Mouse (Mus musculus) heart, adult 8-10 months (tissue): ENCODE results near the gene Muc16. TPM values are rescaled to one million over a fixed set of nuclear protein-coding genes. Genes with fewer than 3 reads are reported as not detected.

Experiments
- DNase-seq: peaks from one replicate; pipeline ENCODE4 v3.0.0; 2022; ENCODE audit warnings: low spot score
- microRNA-seq: library from miRNA; unstranded; fragments of <30 nt; microRNA quantifications from one replicate; pipeline ENCODE4 v1.2.0, GENCODE M21; 2022
- total RNA-seq, 4 experiments: library from RNA; stranded (reverse); gene quantifications; 2 replicates each; pipeline ENCODE4 v1.2.4; 2022

Muc16 gene
- total RNA-seq = 10 to 100 TPM in 1 of 4 experiments, 1 to 10 TPM in 3; 6.3 to 11.5 (median 9.4) TPM

- no peak for DNase-seq
Measured at GRCm38 (mm10) chr9:18674480-18675154, at the start of gene Muc16. Gene Muc16, minus strand, starts transcription at chr9:18674530.

- DNase-seq = no peak
Measured at GRCm38 (mm10) chr9:18722712-18723099, 48.4 kb upstream of the Muc16 start.

- no peak for DNase-seq
Measured at GRCm38 (mm10) chr9:18721931-18722711, 47.8 kb upstream of the Muc16 start.

- DNase-seq = no peak
Measured at GRCm38 (mm10) chr9:18721011-18721410, 46.7 kb upstream of the Muc16 start.

GRCm38 (mm10) chr9:18705628-18706027 is 31.3 kb upstream of the Muc16 start:
- DNase-seq = no peak

- no peak for DNase-seq
Measured at GRCm38 (mm10) chr9:18598366-18598765, 76.0 kb downstream of the Muc16 start.

- no peak for DNase-seq
Measured at GRCm38 (mm10) chr9:18508098-18508497, 166.2 kb downstream of the Muc16 start.

GRCm38 (mm10) chr9:18478168-18478567 is 196.2 kb downstream of the Muc16 start, which contains the start of the genes Zfp558 and Mbd3l1:
Gene Zfp558, minus strand, starts transcription at chr9:18478268.
Gene Mbd3l1, plus strand, starts transcription at chr9:18478359.
- no peak for DNase-seq

GRCm38 (mm10) chr9:18473324-18474128 is 200.8 kb downstream of the Muc16 start:
- peak; percentile 67 for DNase-seq

- DNase-seq = no peak
Measured at GRCm38 (mm10) chr9:18468005-18468404, 206.3 kb downstream of the Muc16 start.

- no peak for DNase-seq
Measured at GRCm38 (mm10) chr9:18467350-18467749, 207.0 kb downstream of the Muc16 start.

- no peak for DNase-seq
Measured at GRCm38 (mm10) chr9:18456520-18456919, 217.8 kb downstream of the Muc16 start.

Small RNA genes lying within 50 kb of the gene (microRNA-seq; reads per million reads assigned to microRNA genes)
- gene Gm22854 = not detected

Other genes starting within 250 kb of the Muc16 start
- gene Mbd3l2, start 243.9 kb downstream of the Muc16 start, total RNA-seq = not detected
- 1 to 10 TPM in 3 of 4 experiments, under 1 TPM in 1; 0.97 to 2.3 (median 1.5) TPM for gene Zfp558, start 196.3 kb downstream of the Muc16 start, total RNA-seq
- gene Mbd3l1, start 196.2 kb downstream of the Muc16 start, total RNA-seq = not detected
- not detected for gene Olfr24, start 89.5 kb upstream of the Muc16 start, total RNA-seq
- gene Olfr828, start 145.0 kb upstream of the Muc16 start, total RNA-seq = not detected
- not detected for gene Olfr829, start 180.4 kb upstream of the Muc16 start, total RNA-seq
- not detected for gene Olfr830, start 200.2 kb upstream of the Muc16 start, total RNA-seq